9 mouse cellular contexts compared by ENCODE assay signal in the genomic region with DNA sequence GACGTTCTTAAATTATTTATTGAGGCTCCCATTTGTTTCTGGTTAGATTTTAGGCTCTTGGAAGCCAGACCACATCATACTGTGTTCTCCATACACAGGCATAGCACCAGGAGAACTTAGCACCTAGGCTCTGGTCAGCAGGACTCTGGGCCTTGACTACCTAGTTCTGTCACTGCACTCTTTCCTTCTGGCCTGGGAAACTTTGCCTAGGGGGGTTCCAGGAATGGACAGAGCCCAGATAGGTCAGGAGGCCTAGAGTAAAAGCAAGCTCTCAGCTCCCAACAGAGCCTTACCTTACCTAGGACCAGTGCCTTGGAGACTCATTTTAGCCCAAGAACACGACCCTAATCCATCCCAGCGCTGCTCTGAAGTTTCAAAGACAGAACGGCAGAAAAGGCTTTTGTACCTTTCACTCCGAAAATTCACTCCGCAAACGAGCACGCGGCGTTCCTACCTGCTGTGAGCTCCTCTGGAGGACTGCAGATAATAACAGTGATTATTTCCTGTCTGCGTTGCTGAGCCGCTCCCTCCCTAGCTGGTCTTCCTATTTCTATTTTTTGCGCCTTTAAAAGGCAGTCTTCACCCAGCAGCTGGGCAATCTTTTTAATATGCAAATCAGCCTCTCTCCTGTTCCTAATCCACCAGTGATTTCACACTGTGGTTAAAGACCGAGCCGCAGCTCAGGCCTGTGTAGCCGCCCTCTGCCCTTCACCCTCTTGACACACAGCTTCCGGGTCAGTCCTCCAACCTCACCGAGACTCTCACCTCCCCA. TPM values are rescaled to one million over a fixed set of nuclear protein-coding genes. Genes with fewer than 3 reads are reported as not detected.
DNase-seq lines count a peak whose midpoint lies in the region; ATAC-seq and TF ChIP-seq lines count a peak whose summit lies in the region.
"Had no signal": no experiment of that assay in that cellular context is flagged by ENCODE, and none has a peak within 500 bp of the region (broad histone marks: within the 10 kb centered on the region; RNA-seq: fewer than 3 reads in every experiment).

No protein-coding gene starts in this region.

- no peak for TF ChIP-seq POLR2A in ES-Bruce4 (IDR thresholded peaks at IDR 0.05; ENCODE audit: insufficient read depth, low read length)

- WGBS in heart, embryonic 10.5 days: 12% methylated on average over 18 of the region's 18 CpGs
- 5% methylated on average over 18 of the region's 18 CpGs for WGBS in forebrain, postnatal 0 days
- WGBS in midbrain, embryonic 12.5 days: 4% methylated on average over 18 of the region's 18 CpGs

- 0 out of 2 replicates have a peak, but pooled peaks have one; percentile 33 for TF ChIP-seq EP300 in ES-Bruce4 (IDR thresholded peaks at IDR 0.05; ENCODE audit: insufficient read depth, low read depth, low read length)

- 0 out of 2 replicates have a peak, but pooled peaks cover 4% of the 10 kb centered on the region for H3K27me3 ChIP-seq in heart, embryonic 10.5 days (ENCODE audit: insufficient read depth, poor library complexity, severe bottlenecking)
- H3K27me3 ChIP-seq in ES-Bruce4 (ENCODE audit: control insufficient read depth, insufficient read depth, low read length, poor library complexity, severe bottlenecking): no peaks in the 10 kb centered on the region
- H3K27me3 ChIP-seq in forebrain, postnatal 0 days (ENCODE audit: insufficient read depth, low read length): no peaks in the 10 kb centered on the region
- H3K27me3 ChIP-seq in midbrain, embryonic 12.5 days: 0 out of 2 replicates have a peak, but pooled peaks cover 5% of the 10 kb centered on the region

- peak overlapping the region; percentile 72 for H3K27ac ChIP-seq in heart, embryonic 10.5 days
- peak overlapping the region; percentile 28; the same call in 1 of the 2 replicates for H3K27ac ChIP-seq in ES-Bruce4 (ENCODE audit: insufficient read depth, low read length)
- 0 out of 2 replicates have a peak overlapping the region, but pooled peaks have one; percentile 45 for H3K27ac ChIP-seq in forebrain, postnatal 0 days (ENCODE audit: low read depth, low read length)
- peak overlapping the region; percentile 50 for H3K27ac ChIP-seq in midbrain, embryonic 12.5 days (replicated peaks)

- H3K4me3 ChIP-seq in heart, embryonic 10.5 days: 0 out of 2 replicates have a peak overlapping the region, but pooled peaks have one; percentile 8
- H3K4me3 ChIP-seq in ES-Bruce4 (ENCODE audit: low read depth, low read length): peak overlapping the region; percentile 31
- H3K4me3 ChIP-seq in forebrain, postnatal 0 days (ENCODE audit: low read depth, low read length): no peak overlapping the region
- 0 out of 2 replicates have a peak overlapping the region, but pooled peaks have one; percentile 1 for H3K4me3 ChIP-seq in midbrain, embryonic 12.5 days

- H3K9ac ChIP-seq in ES-Bruce4 (ENCODE audit: low read depth, poor library complexity, severe bottlenecking): peak overlapping the region; percentile 7
- peak overlapping the region; percentile 33; the same call in 1 of the 2 replicates for H3K9ac ChIP-seq in forebrain, postnatal 0 days
- no peak overlapping the region for H3K9ac ChIP-seq in midbrain, embryonic 12.5 days (replicated peaks)

- no peak for DNase-seq in heart, embryonic 10.5 days (ENCODE audit: low spot score)
- no peak for DNase-seq in heart, adult 11 months
- no peak for DNase-seq in forebrain, postnatal 0 days
- DNase-seq in frontal cortex, postnatal 10 days (ENCODE audit: low spot score in 2 of 2): no peak
- DNase-seq: cerebellum, adult 8-10 months had no signal

- ATAC-seq in forebrain, postnatal 0 days: peak; percentile 66
- ATAC-seq in midbrain, embryonic 12.5 days (ENCODE audit: low FRiP score, low read depth): peak; percentile 57
- no peak for ATAC-seq in erythroblast, adult 5-6 weeks (replicated peaks; ENCODE audit: low FRiP score, poor library complexity, severe bottlenecking)
- no peak for ATAC-seq in activated CD4-positive, CD25-positive, alpha-beta regulatory T cell, adult 4 months

- no peak for TF ChIP-seq CTCF in ES-Bruce4 (IDR thresholded peaks at IDR 0.05; ENCODE audit: low read depth, low read length)
- TF ChIP-seq CTCF in forebrain, postnatal 0 days (IDR thresholded peaks at IDR 0.05; ENCODE audit: low read depth): no peak

- no peaks in the 10 kb centered on the region for H3K36me3 ChIP-seq in heart, embryonic 10.5 days
- H3K36me3 ChIP-seq in ES-Bruce4 (ENCODE audit: control insufficient read depth, insufficient read depth, low read length, poor library complexity, severe bottlenecking): no peaks in the 10 kb centered on the region
- H3K36me3 ChIP-seq in forebrain, postnatal 0 days (ENCODE audit: insufficient read depth): no peaks in the 10 kb centered on the region
- H3K36me3 ChIP-seq in midbrain, embryonic 12.5 days: no peaks in the 10 kb centered on the region

- peak overlapping the region; percentile 22 for H3K4me2 ChIP-seq in forebrain, postnatal 0 days (ENCODE audit: low read depth)
- H3K4me2 ChIP-seq in midbrain, embryonic 12.5 days (replicated peaks): peak overlapping the region; percentile 39

- H3K4me1 ChIP-seq in heart, embryonic 10.5 days: peaks cover 54% of the 10 kb centered on the region
- H3K4me1 ChIP-seq in ES-Bruce4 (ENCODE audit: control insufficient read depth, insufficient read depth, low read length): peaks cover 8% of the 10 kb centered on the region
- peaks cover 13% of the 10 kb centered on the region for H3K4me1 ChIP-seq in forebrain, postnatal 0 days (ENCODE audit: insufficient read depth)
- H3K4me1 ChIP-seq in midbrain, embryonic 12.5 days: peaks cover 24% of the 10 kb centered on the region

- H3K9me3 ChIP-seq in heart, embryonic 10.5 days: no peaks in the 10 kb centered on the region
- no peaks in the 10 kb centered on the region for H3K9me3 ChIP-seq in ES-Bruce4 (replicated peaks; ENCODE audit: control insufficient read depth, insufficient read depth, low read length, poor library complexity, severe bottlenecking)
- H3K9me3 ChIP-seq in forebrain, postnatal 0 days (ENCODE audit: low read length): no peaks in the 10 kb centered on the region
- H3K9me3 ChIP-seq in midbrain, embryonic 12.5 days: no peaks in the 10 kb centered on the region

RNA-seq across cellular contexts. Expression of a gene that starts 52.0 kb away (rescaled TPM):
- polyA plus RNA-seq in heart, embryonic 10.5 days (2016; fragmentation: Nextera tagmentation; extraction: Ambion mirVana): 65.9 and 68.9 TPM in 2 replicates
- polyA plus RNA-seq in ES-Bruce4 (2011; ENCODE audit: insufficient read depth, insufficient read length, low read depth, missing spikeins): 26.1 and 32.6 TPM in 2 replicates
- 70.9 and 72.8 TPM in 2 replicates for total RNA-seq in forebrain, postnatal 0 days (2014; rRNA removed)
- polyA plus RNA-seq in forebrain, postnatal 0 days (2015; fragmentation: Nextera tagmentation; extraction: Ambion mirVana): 113 and 127 TPM in 2 replicates
- polyA plus RNA-seq in midbrain, embryonic 12.5 days (2016; fragmentation: Nextera tagmentation; extraction: Ambion mirVana): 55.3 and 57.8 TPM in 2 replicates
- 2.1 and 8.5 TPM in 2 replicates for total RNA-seq in erythroblast, adult 5-6 weeks (2015; ENCODE audit: low replicate concordance)
- 1.7 and 2.6 TPM in 2 replicates for total RNA-seq in erythroblast, adult 5-6 weeks (2017; ENCODE audit: low replicate concordance)
- 10 to 100 TPM; 14.2 to 20.3 TPM for polyA plus RNA-seq in activated CD4-positive, CD25-positive, alpha-beta regulatory T cell, adult 4 months (2017; shearing (Covaris generic))

Comparison
In these comparisons a context has a peak if more than half of its experiments do, and no peak if none do; other contexts are left out.
1. ATAC-seq: peak in forebrain, postnatal 0 days (single experiment) and midbrain, embryonic 12.5 days (single experiment); none in erythroblast, adult 5-6 weeks (single experiment) and activated CD4-positive, CD25-positive, alpha-beta regulatory T cell, adult 4 months (single experiment).
2. Peak in every context shown above with its lines, with median percentiles within 50 percentile points of each other: H3K27ac ChIP-seq.